Mouse (Mus musculus) megakaryocyte, adult 5-6 weeks (primary cell): ENCODE measurements around the gene Gzma. TPM values are rescaled to one million over a fixed set of nuclear protein-coding genes. Genes with fewer than 3 reads are reported as not detected.

ENCODE experiments used
- ATAC-seq: 2 replicates; pipeline ENCODE4 v1.8.0; 2016; ENCODE audit warnings: mild to moderate bottlenecking, inconsistent platforms; ENCODE audit not compliant: poor library complexity, severe bottlenecking
- total RNA-seq, 2 experiments: library from RNA; stranded (forward) in 1 of 2; stranded (reverse) in 1 of 2; fragments of 153-499, 151-499 nt in 1 of 2; fragments of 221-1000, 200-1000 nt in 1 of 2; gene quantifications; 2 replicates each; pipeline versions ENCODE4 v1.2.3 to v1.2.4; 2015 to 2017

Gene Gzma
- total RNA-seq, 2 experiments from 2014 or later = 14.6 to 20.3 TPM

DNA sequence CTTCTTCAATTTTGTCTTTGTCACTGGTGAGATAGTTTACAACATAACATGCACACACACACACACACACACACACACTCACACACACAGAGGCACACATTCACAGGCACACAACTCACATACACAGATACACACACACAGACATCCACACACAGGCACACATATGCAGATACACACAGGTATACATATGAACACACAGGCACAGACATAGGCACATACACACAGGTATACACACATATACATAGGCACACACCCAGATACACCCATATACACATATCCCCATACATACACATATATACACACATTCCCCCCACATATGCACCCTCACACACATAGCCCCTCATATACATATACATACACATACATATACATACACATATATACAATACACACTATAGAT is 53.8 kb downstream of the Gzma start:
- ATAC-seq = no peak

DNA sequence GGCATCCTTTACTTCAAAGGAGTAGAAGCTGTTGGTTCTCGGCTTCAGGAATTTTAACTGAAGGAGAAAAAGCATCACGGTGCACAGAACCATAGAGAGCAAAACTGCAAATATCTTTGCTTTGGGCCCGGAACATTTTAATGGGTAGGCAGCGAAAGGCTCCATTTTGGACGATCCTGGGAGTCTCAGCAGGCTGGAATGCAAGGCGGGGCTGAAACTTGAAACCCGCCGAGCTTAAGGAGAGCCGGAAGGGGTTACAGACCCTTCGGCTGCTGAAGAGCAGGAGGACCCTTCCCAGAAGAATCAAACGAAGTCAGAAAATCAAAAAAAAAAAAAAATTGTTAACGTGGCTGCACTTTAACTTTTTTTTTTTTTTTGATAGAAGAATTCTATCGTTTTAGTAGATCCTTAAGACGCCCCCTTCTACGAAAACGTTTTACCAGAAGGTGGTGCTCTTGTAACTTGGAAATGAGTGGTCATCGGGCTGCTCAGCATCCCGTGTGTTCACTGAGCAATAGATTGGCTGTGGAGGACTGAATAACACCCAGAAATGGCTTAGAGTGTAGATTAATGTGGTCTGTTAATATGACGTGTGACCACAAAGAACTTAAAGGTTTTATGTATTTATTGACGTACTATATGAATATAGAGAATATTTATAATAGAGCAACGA is 54.4 kb downstream of the Gzma start, which contains the start of gene Gpx8:
Gpx8 (minus strand) TSS at position 200 of the 673 bp plus-strand sequence.
- ATAC-seq = peak; percentile 40; the same call in 1 of the 2 replicates

DNA sequence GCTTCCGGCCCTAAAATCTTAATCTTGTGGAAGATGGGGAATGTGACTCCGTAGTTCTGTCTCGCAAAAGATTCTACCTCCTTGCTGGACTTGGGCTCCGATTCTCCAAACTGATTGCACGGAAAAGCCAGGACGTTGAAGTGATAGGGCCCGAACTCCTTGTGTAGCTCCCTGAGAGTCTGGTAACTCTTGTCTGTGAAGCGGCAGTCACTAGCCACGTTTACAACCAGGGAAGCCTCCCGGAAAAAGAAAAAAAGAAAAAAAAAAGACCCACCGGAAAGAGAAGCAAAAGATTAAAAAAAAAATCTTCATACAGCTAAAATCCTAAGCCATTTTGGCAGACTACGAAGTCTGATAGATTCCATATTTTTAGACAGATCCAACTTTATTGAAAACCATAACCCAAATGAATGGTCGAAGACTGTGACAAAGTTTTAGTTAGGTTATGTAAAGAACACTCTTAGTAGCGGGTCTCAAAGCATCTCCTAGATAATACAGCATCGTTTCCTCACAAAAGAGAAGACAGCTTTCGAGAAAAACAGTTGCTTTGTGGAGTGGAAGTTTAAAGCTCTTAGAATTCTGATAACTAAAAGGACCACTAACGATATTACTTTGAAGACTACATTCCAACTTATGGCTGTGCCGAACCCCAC is 55.2 kb downstream of the Gzma start:
- no peak for ATAC-seq

DNA sequence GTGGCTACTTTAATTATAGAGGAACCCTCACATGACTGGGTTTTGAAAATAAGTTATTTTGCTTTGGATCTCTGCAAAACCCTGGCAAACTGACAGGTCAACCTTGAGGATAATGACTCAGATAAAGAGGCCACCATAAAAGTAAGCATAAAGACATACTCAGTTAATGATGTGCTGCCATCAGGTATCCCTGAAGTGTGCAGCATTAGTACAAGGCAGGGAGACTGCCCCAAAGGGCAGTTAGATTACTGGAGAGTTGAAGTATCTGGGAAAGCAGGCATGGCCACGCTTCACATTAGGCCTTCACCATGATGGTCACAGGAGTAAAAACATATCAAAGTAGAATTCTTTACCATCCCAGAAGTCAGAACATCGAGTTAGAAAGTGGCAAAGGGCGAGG is 55.9 kb downstream of the Gzma start:
- ATAC-seq = no peak

Other genes starting within 250 kb of the Gzma start
- 46.6 and 47.3 TPM in 2 replicates for gene Mtrex, start 173.6 kb downstream of the Gzma start, total RNA-seq (2015)
- gene Mtrex, start 173.6 kb downstream of the Gzma start, total RNA-seq (2017) = 47.5 and 51.9 TPM in 2 replicates
- 9.9 and 12.0 TPM in 2 replicates for gene Dhx29, start 173.5 kb downstream of the Gzma start, total RNA-seq (2015)
- gene Dhx29, start 173.5 kb downstream of the Gzma start, total RNA-seq (2017) = 14.7 and 14.9 TPM in 2 replicates
- 2.8 and 4.7 TPM in 2 replicates for gene Ccno, start 113.2 kb downstream of the Gzma start, total RNA-seq (2015)
- gene Ccno, start 113.2 kb downstream of the Gzma start, total RNA-seq (2017) = 4.1 and 5.9 TPM in 2 replicates
- not detected in 2 replicates for gene Mcidas, start 107.1 kb downstream of the Gzma start, total RNA-seq (2015)
- not detected in 2 replicates for gene Mcidas, start 107.1 kb downstream of the Gzma start, total RNA-seq (2017)
- gene Cdc20b, start 65.9 kb downstream of the Gzma start, total RNA-seq (2015) = not detected in 2 replicates
- not detected in 2 replicates for gene Cdc20b, start 65.9 kb downstream of the Gzma start, total RNA-seq (2017)
- gene Gpx8, start 54.6 kb downstream of the Gzma start, total RNA-seq (2015) = 0.85 TPM in 1 of 2 replicates, not detected in the other
- gene Gpx8, start 54.6 kb downstream of the Gzma start, total RNA-seq (2017) = 1.9 TPM in 1 of 2 replicates, not detected in the other
- gene Esm1, start 108.7 kb upstream of the Gzma start, total RNA-seq (2015) = 0.07 and 0.71 TPM in 2 replicates
- 1.3 and 1.8 TPM in 2 replicates for gene Esm1, start 108.7 kb upstream of the Gzma start, total RNA-seq (2017)
- gene Gzmk, start 124.9 kb upstream of the Gzma start, total RNA-seq (2015) = not detected in 2 replicates
- not detected in 2 replicates for gene Gzmk, start 124.9 kb upstream of the Gzma start, total RNA-seq (2017)
- 0.07 and 0.22 TPM in 2 replicates for gene BC067074, start 192.2 kb upstream of the Gzma start, total RNA-seq (2015)
- 0.22 TPM in 1 of 2 replicates, not detected in the other for gene BC067074, start 192.2 kb upstream of the Gzma start, total RNA-seq (2017)